Mouse (Mus musculus) gastrocnemius, postnatal 25 days (tissue): ENCODE measurements around the gene Fry. TPM values are rescaled to one million over a fixed set of nuclear protein-coding genes. Genes with fewer than 3 reads are reported as not detected.
"Not testable (repeated sequence)": the region's sequence is repeated elsewhere in the genome, so short reads cannot be mapped to it uniquely, and the experiment has no call there.

ENCODE experiments used
- DNase-seq: peaks from one replicate; pipeline ENCODE4 v3.0.0; 2022
- total RNA-seq, 2 experiments: library from RNA; stranded (reverse); gene quantifications; 1 replicate in 1 of 2; 2 replicates in 1 of 2; pipeline ENCODE4 v1.2.3; 2021

Gene Fry
- total RNA-seq, 2 experiments from 2014 or later, result 75.1 to 87.6 TPM

GRCm38 (mm10) chr5:150457904-150458739 lies 339.7 kb downstream of the Fry start:
- DNase-seq, result no peak

GRCm38 (mm10) chr5:150459801-150460200 lies 341.4 kb downstream of the Fry start:
- no peak for DNase-seq

- DNase-seq, result no peak
Measured at GRCm38 (mm10) chr5:150464721-150465120, 346.3 kb downstream of the Fry start.

- no peak for DNase-seq
Measured at GRCm38 (mm10) chr5:150465218-150465617, 346.8 kb downstream of the Fry start.

GRCm38 (mm10) chr5:150466132-150466531 lies 347.7 kb downstream of the Fry start:
- DNase-seq, result peak; percentile 88

- peak; percentile 34 for DNase-seq
Measured at GRCm38 (mm10) chr5:150468431-150468830, 350.0 kb downstream of the Fry start.

GRCm38 (mm10) chr5:150477364-150477763 lies 358.9 kb downstream of the Fry start:
- DNase-seq, result no peak

- no peak for DNase-seq
Measured at GRCm38 (mm10) chr5:150478612-150479011, 360.2 kb downstream of the Fry start.

- DNase-seq, result no peak
Measured at GRCm38 (mm10) chr5:150485198-150485597, 366.8 kb downstream of the Fry start.

- no peak for DNase-seq
Measured at GRCm38 (mm10) chr5:150490285-150490684, 371.8 kb downstream of the Fry start.

- DNase-seq, result no peak
Measured at GRCm38 (mm10) chr5:150490821-150491220, 372.4 kb downstream of the Fry start.

- DNase-seq, result not testable (repeated sequence)
Measured at GRCm38 (mm10) chr5:150491573-150492173, 373.2 kb downstream of the Fry start.

GRCm38 (mm10) chr5:150495792-150496191 lies 377.3 kb downstream of the Fry start:
- DNase-seq, result no peak

GRCm38 (mm10) chr5:150510451-150511225 lies 392.2 kb downstream of the Fry start:
- no peak for DNase-seq

GRCm38 (mm10) chr5:150513264-150513663 lies 394.8 kb downstream of the Fry start:
- no peak for DNase-seq

GRCm38 (mm10) chr5:150514027-150514426 lies 395.6 kb downstream of the Fry start:
- DNase-seq, result no peak

- DNase-seq, result no peak
Measured at GRCm38 (mm10) chr5:150518064-150518463, 399.6 kb downstream of the Fry start, which contains the start of gene Zar1l. Gene Zar1l, minus strand, starts transcription at chr5:150518164.

- no peak for DNase-seq
Measured at GRCm38 (mm10) chr5:150519551-150519950, 401.1 kb downstream of the Fry start.

- peak; percentile 84 for DNase-seq
Measured at GRCm38 (mm10) chr5:150521937-150522866, 403.8 kb downstream of the Fry start, which contains the start of gene Brca2. Gene Brca2, plus strand, starts transcription at chr5:150522630.

GRCm38 (mm10) chr5:150522867-150523234 lies 404.4 kb downstream of the Fry start:
- DNase-seq, result no peak

- no peak for DNase-seq
Measured at GRCm38 (mm10) chr5:150525239-150525638, 406.8 kb downstream of the Fry start.

- DNase-seq, result no peak
Measured at GRCm38 (mm10) chr5:150541302-150541701, 422.9 kb downstream of the Fry start.
